Mouse (Mus musculus): ENCODE data around the gene Rab5c. TPM values are rescaled to one million over a fixed set of nuclear protein-coding genes. Genes with fewer than 3 reads are reported as not detected.
A peak's percentile ranks its signal among the peaks of the same experiment; 100 is the strongest.

Gene Rab5c
- 34.3 and 39.8 TPM in 2 replicates for polyA plus RNA-seq (2015; fragmentation: Nextera tagmentation; extraction: Ambion mirVana)

- ATAC-seq (ENCODE audit: low read depth): peak; percentile 100
- Histone ChIP-seq H3K27me3 (ENCODE audit: control insufficient read depth, insufficient read depth, low read depth, low read length) (no peaks in the 10 kb centered on the region), H3K4me1 (replicated peaks; ENCODE audit: control insufficient read depth, insufficient read depth, low read length) (peaks cover 19% of the 10 kb centered on the region), H3K36me3 (ENCODE audit: control insufficient read depth, insufficient read depth, low read length) (no peaks in the 10 kb centered on the region), H3K4me2 (ENCODE audit: low read depth, low read length) (peak within 1 kb of the TSS; percentile 89), H3K9ac (ENCODE audit: low read length) (peak within 1 kb of the TSS; percentile 99), H3K4me3 (ENCODE audit: low read length) (peak within 1 kb of the TSS; percentile 99), H3K9me3 (ENCODE audit: control insufficient read depth, low read length) (no peaks in the 10 kb centered on the region), H3K27ac (ENCODE audit: low read length) (peak within 1 kb of the TSS; percentile 74)
- under 1% methylated on average over 39 of the region's 39 CpGs for WGBS
These were observed at the start of gene Rab5c for GRCm38 (mm10) chr11:100738066-100738604. Gene Rab5c, minus strand, starts transcription at chr11:100738215.

DNA sequence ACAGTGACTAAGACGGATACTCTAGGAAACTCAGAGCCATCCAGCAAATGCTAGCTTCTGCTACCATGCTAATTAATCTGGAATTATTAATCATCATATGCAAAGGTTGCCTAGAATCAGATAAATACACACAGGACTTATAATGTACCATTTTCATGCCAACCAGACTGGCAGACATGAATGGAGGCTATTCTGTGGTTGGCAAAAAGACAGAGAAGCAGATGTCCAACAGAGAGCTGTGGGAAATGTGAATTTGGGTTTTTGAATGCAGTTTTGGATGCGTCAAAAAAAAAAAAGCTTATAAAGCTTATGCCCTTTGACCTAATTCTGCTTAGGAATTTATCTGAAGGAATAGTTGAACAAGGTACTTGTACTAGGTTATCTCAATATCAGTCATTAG lies 47.8 kb upstream of the Rab5c start:
- H3K4me3 ChIP-seq (ENCODE audit: low read length): no peak overlapping the region
- WGBS: 93% methylated on average over 2 of the region's 2 CpGs
- no peak overlapping the region for H3K4me2 ChIP-seq (ENCODE audit: low read depth, low read length)
- no peak overlapping the region for H3K27ac ChIP-seq (ENCODE audit: low read length)
- H3K27me3 ChIP-seq (ENCODE audit: control insufficient read depth, insufficient read depth, low read depth, low read length): no peaks in the 10 kb centered on the region
- H3K36me3 ChIP-seq (ENCODE audit: control insufficient read depth, insufficient read depth, low read length): peaks cover 27% of the 10 kb centered on the region
- 0 out of 2 replicates have a peak, but pooled peaks cover 3% of the 10 kb centered on the region for H3K4me1 ChIP-seq (replicated peaks; ENCODE audit: control insufficient read depth, insufficient read depth, low read length)
- no peak for ATAC-seq (ENCODE audit: low read depth)
- no peaks in the 10 kb centered on the region for H3K9me3 ChIP-seq (ENCODE audit: control insufficient read depth, low read length)
- no peak overlapping the region for H3K9ac ChIP-seq (ENCODE audit: low read length)

- no peak overlapping the region for H3K9ac ChIP-seq (ENCODE audit: low read length)
- H3K27me3 ChIP-seq (ENCODE audit: control insufficient read depth, insufficient read depth, low read depth, low read length): no peaks in the 10 kb centered on the region
- no peak overlapping the region for H3K27ac ChIP-seq (ENCODE audit: low read length)
- H3K4me2 ChIP-seq (ENCODE audit: low read depth, low read length): no peak overlapping the region
- no peaks in the 10 kb centered on the region for H3K9me3 ChIP-seq (ENCODE audit: control insufficient read depth, low read length)
- 0 out of 2 replicates have a peak, but pooled peaks cover 3% of the 10 kb centered on the region for H3K4me1 ChIP-seq (replicated peaks; ENCODE audit: control insufficient read depth, insufficient read depth, low read length)
- no peak overlapping the region for H3K4me3 ChIP-seq (ENCODE audit: low read length)
- WGBS: 79% methylated on average over 8 of the region's 8 CpGs
- no peak for ATAC-seq (ENCODE audit: low read depth)
- H3K36me3 ChIP-seq (ENCODE audit: control insufficient read depth, insufficient read depth, low read length): peaks cover 22% of the 10 kb centered on the region
These were observed 46.3 kb upstream of the Rab5c start for GRCm38 (mm10) chr11:100784286-100784685.

DNA sequence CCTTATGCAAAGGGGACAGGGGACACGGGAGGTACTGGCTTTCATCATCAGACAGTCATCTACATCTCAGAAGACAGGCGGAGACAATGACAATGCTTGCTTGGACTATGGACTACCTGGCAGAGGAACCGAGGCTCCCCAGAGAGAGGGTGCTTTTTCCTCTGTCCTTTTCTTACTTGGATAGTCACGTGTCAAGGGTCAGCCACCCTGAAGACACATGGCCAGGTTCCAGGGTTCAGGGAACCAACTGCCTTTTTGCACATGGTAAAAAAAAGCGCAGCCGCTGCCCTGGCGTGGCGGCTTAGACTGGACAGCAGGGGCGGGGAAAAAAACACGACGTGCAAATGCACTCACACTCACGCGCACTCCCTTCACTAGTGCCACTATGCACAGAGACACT lies 44.6 kb upstream of the Rab5c start:
- no peak overlapping the region for H3K4me3 ChIP-seq (ENCODE audit: low read length)
- H3K27ac ChIP-seq (ENCODE audit: low read length): peak overlapping the region; percentile 1; the same call in 1 of the 2 replicates
- no peaks in the 10 kb centered on the region for H3K9me3 ChIP-seq (ENCODE audit: control insufficient read depth, low read length)
- no peak for ATAC-seq (ENCODE audit: low read depth)
- H3K9ac ChIP-seq (ENCODE audit: low read length): no peak overlapping the region
- no peak overlapping the region for H3K4me2 ChIP-seq (ENCODE audit: low read depth, low read length)
- no peaks in the 10 kb centered on the region for H3K27me3 ChIP-seq (ENCODE audit: control insufficient read depth, insufficient read depth, low read depth, low read length)
- 82% methylated on average over 13 of the region's 13 CpGs for WGBS
- peaks cover 12% of the 10 kb centered on the region; the same call in 1 of the 2 replicates for H3K36me3 ChIP-seq (ENCODE audit: control insufficient read depth, insufficient read depth, low read length)
- H3K4me1 ChIP-seq (replicated peaks; ENCODE audit: control insufficient read depth, insufficient read depth, low read length): 0 out of 2 replicates have a peak, but pooled peaks cover 3% of the 10 kb centered on the region

DNA sequence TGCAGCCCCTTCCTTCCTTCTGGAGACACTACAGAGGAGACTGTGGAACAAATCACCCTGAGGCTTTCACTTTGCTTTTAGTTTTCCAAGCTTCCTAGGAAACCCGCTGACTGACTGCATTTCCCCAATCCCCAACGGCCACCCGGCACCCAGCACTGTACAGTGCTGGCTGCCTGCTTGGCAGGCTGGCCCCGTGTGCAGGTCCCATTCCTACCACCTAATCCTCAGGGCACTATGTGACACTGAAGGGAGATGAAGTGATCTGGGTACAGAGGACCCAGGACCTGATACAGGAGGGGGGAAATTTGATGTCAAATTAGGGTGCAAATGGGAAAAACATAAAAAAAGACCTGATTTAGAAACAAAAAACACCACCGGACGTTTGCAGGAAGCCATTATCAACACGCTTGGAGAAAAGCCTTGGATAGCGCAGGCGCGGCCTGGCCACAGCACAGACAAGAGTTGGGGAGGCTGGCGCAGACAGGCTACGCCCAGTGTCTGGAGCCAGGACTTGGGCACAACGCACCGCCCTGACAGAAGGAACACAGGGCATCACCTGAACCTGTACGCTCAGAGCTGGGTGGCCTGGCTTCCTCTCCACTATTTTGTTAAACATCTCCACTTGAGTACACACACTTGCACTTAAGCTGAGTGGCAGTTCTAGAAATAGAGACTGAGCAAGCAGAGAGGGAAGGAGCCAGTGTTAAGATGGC lies 43.9 kb upstream of the Rab5c start:
- no peaks in the 10 kb centered on the region for H3K27me3 ChIP-seq (ENCODE audit: control insufficient read depth, insufficient read depth, low read depth, low read length)
- peak overlapping the region; percentile 68 for H3K27ac ChIP-seq (ENCODE audit: low read length)
- 0 out of 2 replicates have a peak, but pooled peaks cover 3% of the 10 kb centered on the region for H3K4me1 ChIP-seq (replicated peaks; ENCODE audit: control insufficient read depth, insufficient read depth, low read length)
- no peak overlapping the region for H3K4me2 ChIP-seq (ENCODE audit: low read depth, low read length)
- 54% methylated on average over 15 of the region's 15 CpGs for WGBS
- no peaks in the 10 kb centered on the region for H3K9me3 ChIP-seq (ENCODE audit: control insufficient read depth, low read length)
- no peak overlapping the region for H3K4me3 ChIP-seq (ENCODE audit: low read length)
- peak; percentile 92 for ATAC-seq (ENCODE audit: low read depth)
- H3K36me3 ChIP-seq (ENCODE audit: control insufficient read depth, insufficient read depth, low read length): peaks cover 12% of the 10 kb centered on the region; the same call in 1 of the 2 replicates
- H3K9ac ChIP-seq (ENCODE audit: low read length): 0 out of 2 replicates have a peak overlapping the region, but pooled peaks have one; percentile 6

DNA sequence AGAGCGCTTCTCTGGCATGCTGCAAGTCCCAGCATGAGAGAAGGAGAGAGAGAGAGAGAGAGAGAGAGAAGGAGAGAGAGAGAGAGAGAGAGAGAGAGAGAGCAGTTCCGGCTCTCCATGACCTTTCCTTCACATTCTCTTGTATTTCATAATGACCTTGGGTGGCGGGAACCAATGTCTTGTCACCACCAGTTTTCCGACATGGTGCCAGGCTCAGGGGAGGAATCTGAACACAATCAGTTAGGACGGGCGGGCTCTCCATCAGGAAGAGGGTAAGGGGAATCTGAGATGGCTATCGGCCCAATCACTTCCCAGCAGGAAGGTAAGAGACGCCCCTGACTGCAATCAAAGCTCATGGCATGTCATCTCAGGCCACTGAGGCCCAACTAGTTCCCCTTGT lies 42.2 kb upstream of the Rab5c start:
- 84% methylated on average over 8 of the region's 8 CpGs for WGBS
- Histone ChIP-seq H3K4me2 (ENCODE audit: low read depth, low read length) (no peak overlapping the region), H3K4me3 (ENCODE audit: low read length) (no peak overlapping the region), H3K27ac (ENCODE audit: low read length) (no peak overlapping the region), H3K36me3 (ENCODE audit: control insufficient read depth, insufficient read depth, low read length) (peaks cover 8% of the 10 kb centered on the region; the same call in 1 of the 2 replicates), H3K9ac (ENCODE audit: low read length) (no peak overlapping the region), H3K4me1 (replicated peaks; ENCODE audit: control insufficient read depth, insufficient read depth, low read length) (0 out of 2 replicates have a peak, but pooled peaks cover 3% of the 10 kb centered on the region), H3K27me3 (ENCODE audit: control insufficient read depth, insufficient read depth, low read depth, low read length) (no peaks in the 10 kb centered on the region), H3K9me3 (ENCODE audit: control insufficient read depth, low read length) (no peaks in the 10 kb centered on the region)
- no peak for ATAC-seq (ENCODE audit: low read depth)

GRCm38 (mm10) chr11:100778069-100778468 lies 40.1 kb upstream of the Rab5c start:
- 0 out of 2 replicates have a peak, but pooled peaks cover 3% of the 10 kb centered on the region for H3K4me1 ChIP-seq (replicated peaks; ENCODE audit: control insufficient read depth, insufficient read depth, low read length)
- no peak overlapping the region for H3K4me3 ChIP-seq (ENCODE audit: low read length)
- H3K9ac ChIP-seq (ENCODE audit: low read length): no peak overlapping the region
- no peaks in the 10 kb centered on the region for H3K27me3 ChIP-seq (ENCODE audit: control insufficient read depth, insufficient read depth, low read depth, low read length)
- ATAC-seq (ENCODE audit: low read depth): no peak
- 58% methylated on average over 3 of the region's 3 CpGs for whole genome bisulfite sequencing
- H3K27ac ChIP-seq (ENCODE audit: low read length): no peak overlapping the region
- H3K4me2 ChIP-seq (ENCODE audit: low read depth, low read length): no peak overlapping the region
- H3K36me3 ChIP-seq (ENCODE audit: control insufficient read depth, insufficient read depth, low read length): peaks cover 8% of the 10 kb centered on the region; the same call in 1 of the 2 replicates
- no peaks in the 10 kb centered on the region for H3K9me3 ChIP-seq (ENCODE audit: control insufficient read depth, low read length)

- no peaks in the 10 kb centered on the region for H3K27me3 ChIP-seq (ENCODE audit: control insufficient read depth, insufficient read depth, low read depth, low read length)
- ATAC-seq (ENCODE audit: low read depth): no peak
- WGBS: 72% methylated on average over 10 of the region's 10 CpGs
- no peak overlapping the region for H3K4me3 ChIP-seq (ENCODE audit: low read length)
- no peaks in the 10 kb centered on the region for H3K36me3 ChIP-seq (ENCODE audit: control insufficient read depth, insufficient read depth, low read length)
- H3K4me1 ChIP-seq (replicated peaks; ENCODE audit: control insufficient read depth, insufficient read depth, low read length): no peaks in the 10 kb centered on the region
- H3K4me2 ChIP-seq (ENCODE audit: low read depth, low read length): no peak overlapping the region
- no peak overlapping the region for H3K9ac ChIP-seq (ENCODE audit: low read length)
- H3K9me3 ChIP-seq (ENCODE audit: control insufficient read depth, low read length): no peaks in the 10 kb centered on the region
- H3K27ac ChIP-seq (ENCODE audit: low read length): no peak overlapping the region
These were observed 37.9 kb upstream of the Rab5c start for GRCm38 (mm10) chr11:100775921-100776320.

DNA sequence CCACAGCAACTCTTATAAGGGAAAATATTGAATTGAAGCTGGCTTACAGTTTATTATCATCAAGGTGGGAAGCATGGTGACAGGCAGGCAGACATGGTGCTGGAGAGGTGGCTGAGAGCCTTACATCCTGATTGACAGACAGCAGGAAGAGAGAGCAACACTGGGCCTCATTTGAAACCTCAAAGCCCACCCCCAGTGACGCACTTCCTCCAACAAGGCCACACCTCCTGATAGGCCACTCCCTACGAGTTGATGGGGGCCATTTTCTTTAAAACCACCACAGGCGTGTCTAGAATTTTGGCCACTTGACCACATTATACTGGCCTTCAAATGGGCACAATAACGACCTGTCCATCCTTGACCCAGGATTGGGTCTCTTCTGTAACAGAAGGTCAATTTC lies 36.2 kb upstream of the Rab5c start:
- H3K9me3 ChIP-seq (ENCODE audit: control insufficient read depth, low read length): no peaks in the 10 kb centered on the region

More for the DNA sequence above, 36.2 kb upstream of the Rab5c start:
- Histone ChIP-seq H3K36me3 (ENCODE audit: control insufficient read depth, insufficient read depth, low read length) (no peaks in the 10 kb centered on the region), H3K9ac (ENCODE audit: low read length) (no peak overlapping the region), H3K27me3 (ENCODE audit: control insufficient read depth, insufficient read depth, low read depth, low read length) (no peaks in the 10 kb centered on the region), H3K4me3 (ENCODE audit: low read length) (no peak overlapping the region), H3K4me2 (ENCODE audit: low read depth, low read length) (no peak overlapping the region), H3K4me1 (replicated peaks; ENCODE audit: control insufficient read depth, insufficient read depth, low read length) (peaks cover 6% of the 10 kb centered on the region), H3K27ac (ENCODE audit: low read length) (no peak overlapping the region)
- ATAC-seq (ENCODE audit: low read depth): no peak
- 71% methylated on average over 4 of the region's 4 CpGs for WGBS

Data from lung, embryonic 16.5 days (tissue).